Mouse (Mus musculus) cortical plate, adult 2 months (tissue): ENCODE data around the gene Emp1.

Experiments used
- CTCF ChIP-seq: fragments of 200-500 bp; IDR thresholded peaks from 2 replicates; pipeline ENCODE4 v1.5.1; 2011; ENCODE audit warnings: mild to moderate bottlenecking, control low read depth, low read length; ENCODE audit not compliant: insufficient read depth; ENCODE audit errors: extremely low read depth
- POLR2A ChIP-seq: fragments of 200-500 bp; IDR thresholded peaks from 2 replicates; pipeline ENCODE4 v1.6.1; 2011; ENCODE audit warnings: mild to moderate bottlenecking, low read length, control low read depth; ENCODE audit not compliant: insufficient read depth; ENCODE audit errors: extremely low read depth

DNA sequence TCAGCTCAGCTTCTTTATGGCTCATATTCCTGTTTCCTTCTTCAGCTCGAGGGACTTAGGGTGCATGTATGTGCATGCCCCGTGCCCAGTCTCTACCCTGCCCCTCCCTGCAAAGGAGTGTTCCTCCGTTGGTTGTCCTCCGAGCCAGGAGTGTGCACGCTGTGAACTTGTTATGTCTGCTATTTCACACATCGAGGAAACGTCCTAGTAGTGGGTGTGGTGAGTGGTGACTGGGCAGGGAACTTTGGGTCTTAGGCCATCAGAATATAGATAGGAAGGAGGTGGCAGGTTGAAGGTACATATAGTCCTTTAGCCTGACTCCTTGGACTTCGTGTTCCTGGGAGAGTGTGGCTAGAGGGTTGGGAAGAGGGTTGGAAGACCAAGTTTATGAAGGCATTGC lies 26.4 kb downstream of the Emp1 start:
- no peak for TF ChIP-seq CTCF
- TF ChIP-seq POLR2A, result no peak
